Mouse (Mus musculus): ENCODE data around the gene Krt2. TPM values are rescaled to one million over a fixed set of nuclear protein-coding genes. Genes with fewer than 3 reads are reported as not detected.
A peak's percentile ranks its signal among the peaks of the same experiment; 100 is the strongest.

Gene Krt2
- polyA plus RNA-seq, 1 experiment from 2014 or later: not detected

GRCm38 (mm10) chr15:101772711-101773081 lies 45.3 kb downstream of the Krt2 start:
- Histone ChIP-seq H3K9me3 (ENCODE audit: low read depth, low read length) (no peaks in the 10 kb centered on the region), H3K4me1 (ENCODE audit: insufficient read depth) (no peaks in the 10 kb centered on the region), H3K9ac (no peak overlapping the region), H3K36me3 (ENCODE audit: insufficient read depth) (no peaks in the 10 kb centered on the region), H3K27me3 (ENCODE audit: insufficient read depth, low read length) (no peaks in the 10 kb centered on the region), H3K4me3 (ENCODE audit: low read depth, low read length) (no peak overlapping the region), H3K4me2 (no peak overlapping the region), H3K27ac (ENCODE audit: low read depth) (no peak overlapping the region)
- peak; percentile 95 for DNase-seq
- 5% methylated on average over 5 of the region's 5 CpGs for WGBS
- TF ChIP-seq CTCF (IDR thresholded peaks at IDR 0.05; ENCODE audit: low read depth): peak; percentile 94
- peak; percentile 75 for ATAC-seq (ENCODE audit: insufficient read depth)

DNA sequence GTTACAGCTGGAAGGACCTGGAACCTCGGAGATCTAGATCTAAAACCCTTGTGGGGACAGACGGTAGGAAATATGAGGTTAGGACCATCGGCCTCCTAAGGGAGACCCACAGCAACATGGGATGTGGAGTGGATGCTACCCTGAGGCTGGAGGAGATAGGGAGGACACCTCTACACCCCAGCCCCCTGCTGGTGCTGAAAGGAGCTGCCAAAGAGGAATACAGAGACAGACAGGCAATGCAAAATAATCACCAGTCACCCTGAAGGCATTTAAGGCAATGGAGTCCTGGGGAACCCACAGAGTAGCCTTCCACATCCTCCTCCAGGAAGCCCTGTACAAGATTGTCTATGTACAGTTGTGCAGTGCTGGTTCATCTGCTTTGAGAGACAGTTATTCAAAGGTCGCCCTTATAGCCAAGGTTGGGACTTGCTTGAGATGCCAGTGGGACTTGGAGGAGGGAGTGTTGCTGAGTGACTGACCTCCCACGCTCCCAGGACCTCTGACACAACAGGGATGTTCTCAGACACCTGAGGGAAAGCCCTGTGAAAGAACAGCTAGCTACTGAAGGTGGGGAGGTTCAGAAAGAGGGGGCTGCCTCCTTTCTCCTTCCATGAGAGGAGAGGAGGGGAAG lies 45.8 kb downstream of the Krt2 start:
- H3K4me3 ChIP-seq (ENCODE audit: low read depth, low read length): no peak overlapping the region
- H3K27ac ChIP-seq (ENCODE audit: low read depth): no peak overlapping the region
- no peaks in the 10 kb centered on the region for H3K36me3 ChIP-seq (ENCODE audit: insufficient read depth)
- H3K9ac ChIP-seq: no peak overlapping the region
- DNase-seq (peak; percentile 43), ATAC-seq (ENCODE audit: insufficient read depth) (no peak)
- H3K9me3 ChIP-seq (ENCODE audit: low read depth, low read length): no peaks in the 10 kb centered on the region
- H3K27me3 ChIP-seq (ENCODE audit: insufficient read depth, low read length): no peaks in the 10 kb centered on the region
- WGBS: 66% methylated on average over 5 of the region's 5 CpGs
- no peak overlapping the region for H3K4me2 ChIP-seq
- peak; percentile 61 for TF ChIP-seq CTCF (IDR thresholded peaks at IDR 0.05; ENCODE audit: low read depth)
- no peaks in the 10 kb centered on the region for H3K4me1 ChIP-seq (ENCODE audit: insufficient read depth)

GRCm38 (mm10) chr15:101770226-101770625 lies 47.7 kb downstream of the Krt2 start:
- DNase-seq (no peak), ATAC-seq (ENCODE audit: insufficient read depth) (no peak)
- Histone ChIP-seq H3K4me1 (ENCODE audit: insufficient read depth) (no peaks in the 10 kb centered on the region), H3K4me2 (no peak overlapping the region), H3K36me3 (ENCODE audit: insufficient read depth) (no peaks in the 10 kb centered on the region), H3K4me3 (ENCODE audit: low read depth, low read length) (no peak overlapping the region), H3K9me3 (ENCODE audit: low read depth, low read length) (no peaks in the 10 kb centered on the region), H3K27me3 (ENCODE audit: insufficient read depth, low read length) (no peaks in the 10 kb centered on the region), H3K9ac (no peak overlapping the region), H3K27ac (ENCODE audit: low read depth) (no peak overlapping the region)
- WGBS: 25% methylated on average over 8 of the region's 8 CpGs
- no peak for TF ChIP-seq CTCF (IDR thresholded peaks at IDR 0.05; ENCODE audit: low read depth)

Other genes with a start within 250 kb of the Krt2 start
- not detected in 2 replicates for gene Krt75, start 244.3 kb downstream of the Krt2 start, polyA plus RNA-seq (2014; fragmentation: Nextera tagmentation; extraction: Ambion mirVana)
- not detected in 2 replicates for gene Gm5414, start 190.0 kb downstream of the Krt2 start, polyA plus RNA-seq (2014; fragmentation: Nextera tagmentation; extraction: Ambion mirVana)
- not detected in 2 replicates for gene Gm5478, start 170.8 kb downstream of the Krt2 start, polyA plus RNA-seq (2014; fragmentation: Nextera tagmentation; extraction: Ambion mirVana)
- gene Krt6b, start 137.9 kb downstream of the Krt2 start, polyA plus RNA-seq (2014; fragmentation: Nextera tagmentation; extraction: Ambion mirVana): not detected in 2 replicates
- not detected in 2 replicates for gene Krt6a, start 123.9 kb downstream of the Krt2 start, polyA plus RNA-seq (2014; fragmentation: Nextera tagmentation; extraction: Ambion mirVana)
- not detected in 2 replicates for gene Krt5, start 105.3 kb downstream of the Krt2 start, polyA plus RNA-seq (2014; fragmentation: Nextera tagmentation; extraction: Ambion mirVana)
- not detected in 2 replicates for gene Krt71, start 75.1 kb downstream of the Krt2 start, polyA plus RNA-seq (2014; fragmentation: Nextera tagmentation; extraction: Ambion mirVana)
- gene Krt72, start 31.7 kb downstream of the Krt2 start, polyA plus RNA-seq (2014; fragmentation: Nextera tagmentation; extraction: Ambion mirVana): not detected in 2 replicates
- gene Krt73, start 15.8 kb downstream of the Krt2 start, polyA plus RNA-seq (2014; fragmentation: Nextera tagmentation; extraction: Ambion mirVana): not detected in 2 replicates
- gene Krt1, start 32.6 kb upstream of the Krt2 start, polyA plus RNA-seq (2014; fragmentation: Nextera tagmentation; extraction: Ambion mirVana): 0.30 and 0.76 TPM in 2 replicates
- not detected in 2 replicates for gene Krt77, start 51.5 kb upstream of the Krt2 start, polyA plus RNA-seq (2014; fragmentation: Nextera tagmentation; extraction: Ambion mirVana)
- not detected in 2 replicates for gene Krt76, start 74.8 kb upstream of the Krt2 start, polyA plus RNA-seq (2014; fragmentation: Nextera tagmentation; extraction: Ambion mirVana)
- gene Krt4, start 106.6 kb upstream of the Krt2 start, polyA plus RNA-seq (2014; fragmentation: Nextera tagmentation; extraction: Ambion mirVana): 0.97 and 1.3 TPM in 2 replicates
- 0.20 and 0.22 TPM in 2 replicates for gene Krt79, start 122.2 kb upstream of the Krt2 start, polyA plus RNA-seq (2014; fragmentation: Nextera tagmentation; extraction: Ambion mirVana)
- gene Krt78, start 136.1 kb upstream of the Krt2 start, polyA plus RNA-seq (2014; fragmentation: Nextera tagmentation; extraction: Ambion mirVana): 0.05 TPM in 2 replicates
- gene Krt8, start 186.3 kb upstream of the Krt2 start, polyA plus RNA-seq (2014; fragmentation: Nextera tagmentation; extraction: Ambion mirVana): 183 and 192 TPM in 2 replicates
- 148 TPM in 2 replicates for gene Krt18, start 210.0 kb upstream of the Krt2 start, polyA plus RNA-seq (2014; fragmentation: Nextera tagmentation; extraction: Ambion mirVana)